Mouse (Mus musculus): ENCODE measurements around the gene Gm16506.
"Not testable (repeated sequence)": the region's sequence is repeated elsewhere in the genome, so short reads cannot be mapped to it uniquely, and the experiment has no call there.

- not testable (repeated sequence) for TF ChIP-seq POLR2A (IDR thresholded peaks at IDR 0.05; ENCODE audit: extremely low read depth, insufficient read depth, low read length); CTCF (IDR thresholded peaks at IDR 0.05; ENCODE audit: low read depth, low read length)
These were observed 20.3 kb upstream of the Gm16506 start, which contains the start of gene Gm6526 for GRCm38 (mm10) chr14:43747566-43747965.

All from liver, adult 2 months (tissue).